In genomic region chr9:110635225-110635624, GRCm38 (mm10) we compare ENCODE assay signal across 9 mouse cellular contexts. TPM values are rescaled to one million over a fixed set of nuclear protein-coding genes. Genes with fewer than 3 reads are reported as not detected.
DNase-seq lines count a peak whose midpoint lies in the region; ATAC-seq and TF ChIP-seq lines count a peak whose summit lies in the region.
"Had no signal": no experiment of that assay in that cellular context is flagged by ENCODE, and none has a peak within 500 bp of the region (broad histone marks: within the 10 kb centered on the region; RNA-seq: fewer than 3 reads in every experiment).

No protein-coding gene starts in this region.

- H3K4me1 ChIP-seq in lung, adult 2 months (ENCODE audit: control insufficient read depth, insufficient read depth, low read length), result no peaks in the 10 kb centered on the region

- no peak overlapping the region for H3K4me3 ChIP-seq in lung, adult 2 months (replicated peaks; ENCODE audit: extremely low read depth, low read depth, low read length)
- H3K4me3 ChIP-seq: hindbrain, embryonic 15.5 days had no signal

- peak; percentile 77 for ATAC-seq in CD4-positive, CD25-positive, alpha-beta regulatory T cell, adult 4 months

- peak; percentile 96 for DNase-seq in adrenal gland, postnatal 10 days
- peak; percentile 73 for DNase-seq in embryo, embryonic 11.5 days (ENCODE audit: low read depth, low spot score)
- peak; percentile 88 for DNase-seq in gastrocnemius, postnatal 4 days (ENCODE audit: low spot score in 2 of 2)
- DNase-seq in kidney, postnatal 10 days, result peak; percentile 96
- peak; percentile 89 for DNase-seq in lung, adult 2 months
- peak; percentile 57 for DNase-seq in retina, adult 2 months (ENCODE audit: low read depth, low spot score)
- DNase-seq in thymus, postnatal 25 days, result peak; percentile 91

- WGBS in lung, adult 2 months, result 11% methylated on average over 19 of the region's 19 CpGs

- peak; percentile 81 for TF ChIP-seq CTCF in lung, adult 2 months (IDR thresholded peaks at IDR 0.05; ENCODE audit: insufficient read depth, low read length)

- TF ChIP-seq POLR2A in lung, adult 2 months (IDR thresholded peaks at IDR 0.05; ENCODE audit: borderline replicate concordance, extremely low read depth, low read depth, low read length), result no peak

RNA-seq across cellular contexts. Expression of gene Nradd, which starts 11.0 kb away (rescaled TPM):
- 1 to 10 TPM; 5.5 to 8.2 TPM for polyA plus RNA-seq in CD4-positive, CD25-positive, alpha-beta regulatory T cell, adult 4 months (2017; shearing (Covaris generic))
- 1 to 10 TPM; 7.7 to 9.8 TPM for total RNA-seq in adrenal gland, postnatal 10 days (2021)
- total RNA-seq in gastrocnemius, postnatal 4 days (2021), result 1 to 10 TPM; 4.0 to 4.3 TPM
- polyA plus RNA-seq in lung, adult 2 months (2012; rRNA removed), result 20.0 and 22.9 TPM in 2 replicates

RNA-seq across cellular contexts. Expression of gene Nbeal2, which starts 18.7 kb away (rescaled TPM):
- 10 to 100 TPM; 20.1 to 20.5 TPM for polyA plus RNA-seq in CD4-positive, CD25-positive, alpha-beta regulatory T cell, adult 4 months (2017; shearing (Covaris generic))
- 10 to 100 TPM in 1 of 2 experiments, 1 to 10 TPM in 1; 8.2 to 12.0 TPM for total RNA-seq in adrenal gland, postnatal 10 days (2021)
- 1 to 10 TPM; 3.1 to 3.4 TPM for total RNA-seq in gastrocnemius, postnatal 4 days (2021)
- 58.4 and 66.4 TPM in 2 replicates for polyA plus RNA-seq in lung, adult 2 months (2012; rRNA removed)

RNA-seq across cellular contexts. Expression of gene Ccdc12, which starts 21.1 kb away (rescaled TPM):
- polyA plus RNA-seq in CD4-positive, CD25-positive, alpha-beta regulatory T cell, adult 4 months (2017; shearing (Covaris generic)), result 100 to 1,000 TPM; 225 to 243 TPM
- 10 to 100 TPM; 64.3 to 66.0 TPM for total RNA-seq in adrenal gland, postnatal 10 days (2021)
- total RNA-seq in gastrocnemius, postnatal 4 days (2021), result 10 to 100 TPM; 57.0 to 57.9 TPM
- polyA plus RNA-seq in lung, adult 2 months (2012; rRNA removed), result 101 and 124 TPM in 2 replicates
